Mouse (Mus musculus) megakaryocyte progenitor cell, adult 5-6 weeks (primary cell): ENCODE data around the gene Dync2li1. TPM values are rescaled to one million over a fixed set of nuclear protein-coding genes. Genes with fewer than 3 reads are reported as not detected.

Experiments
- ATAC-seq: replicated peaks from 2 replicates; pipeline ENCODE4 v1.8.0; 2016; ENCODE audit warnings: mild to moderate bottlenecking, moderate TSS enrichment, inconsistent platforms; ENCODE audit not compliant: poor library complexity
- total RNA-seq, 2 experiments: library from RNA; stranded (forward) in 1 of 2; stranded (reverse) in 1 of 2; fragments of 157-497, 149-512 nt in 1 of 2; fragments of 200-1000 nt in 1 of 2; gene quantifications; 2 replicates each; pipeline versions ENCODE4 v1.2.3 to v1.2.4; 2015 to 2017

Dync2li1 gene
- total RNA-seq (2015) (4.9 and 6.3 TPM in 2 replicates), total RNA-seq (2017) (3.5 and 5.9 TPM in 2 replicates)

GRCm38 (mm10) chr17:84626276-84626856, at the start of gene Dync2li1:
Dync2li1 (plus strand) TSS chr17:84626496.
- peak; percentile 99 for ATAC-seq

- peak; percentile 52 for ATAC-seq
Measured at GRCm38 (mm10) chr17:84576621-84577293, 49.5 kb upstream of the Dync2li1 start.

GRCm38 (mm10) chr17:84579249-84579648, 47.0 kb upstream of the Dync2li1 start:
- ATAC-seq = no peak

GRCm38 (mm10) chr17:84579817-84580216, 46.5 kb upstream of the Dync2li1 start:
- no peak for ATAC-seq

- ATAC-seq = no peak
Measured at GRCm38 (mm10) chr17:84580821-84581220, 45.5 kb upstream of the Dync2li1 start.

- ATAC-seq = no peak
Measured at GRCm38 (mm10) chr17:84581740-84582414, 44.4 kb upstream of the Dync2li1 start.

GRCm38 (mm10) chr17:84584107-84584506, 42.2 kb upstream of the Dync2li1 start:
- no peak for ATAC-seq

GRCm38 (mm10) chr17:84585104-84585503, 41.2 kb upstream of the Dync2li1 start:
- no peak for ATAC-seq

- ATAC-seq = no peak
Measured at GRCm38 (mm10) chr17:84590065-84590464, 36.2 kb upstream of the Dync2li1 start.

- no peak for ATAC-seq
Measured at GRCm38 (mm10) chr17:84591431-84592150, 34.7 kb upstream of the Dync2li1 start.

- ATAC-seq = no peak
Measured at GRCm38 (mm10) chr17:84596015-84596441, 30.3 kb upstream of the Dync2li1 start.

- no peak for ATAC-seq
Measured at GRCm38 (mm10) chr17:84596501-84596900, 29.8 kb upstream of the Dync2li1 start.

GRCm38 (mm10) chr17:84597859-84598258, 28.4 kb upstream of the Dync2li1 start:
- ATAC-seq = no peak

GRCm38 (mm10) chr17:84598928-84599327, 27.4 kb upstream of the Dync2li1 start:
- no peak for ATAC-seq

GRCm38 (mm10) chr17:84600051-84600983, 26.0 kb upstream of the Dync2li1 start:
- ATAC-seq = no peak

GRCm38 (mm10) chr17:84601805-84602204, 24.5 kb upstream of the Dync2li1 start:
- ATAC-seq = no peak

GRCm38 (mm10) chr17:84603202-84603627, 23.1 kb upstream of the Dync2li1 start:
- no peak for ATAC-seq

GRCm38 (mm10) chr17:84603709-84604420, 22.4 kb upstream of the Dync2li1 start:
- ATAC-seq = no peak

GRCm38 (mm10) chr17:84606976-84607375, 19.3 kb upstream of the Dync2li1 start:
- ATAC-seq = no peak

GRCm38 (mm10) chr17:84607617-84608016, 18.7 kb upstream of the Dync2li1 start:
- ATAC-seq = peak; percentile 66
